Mouse (Mus musculus) thymus, adult 2 months (tissue): ENCODE data around the gene Sirt7.

Experiments used
- CTCF ChIP-seq: fragments of 200-500 bp; IDR thresholded peaks from 2 replicates; pipeline ENCODE4 v1.5.1; 2012; ENCODE audit warnings: mild to moderate bottlenecking, control low read depth, low read length, moderate library complexity, borderline replicate concordance; ENCODE audit not compliant: control insufficient read depth, poor library complexity, insufficient read depth; ENCODE audit errors: extremely low read depth
- POLR2A ChIP-seq: fragments of 200-500 bp; IDR thresholded peaks from 2 replicates; pipeline ENCODE4 v1.6.1; 2012; ENCODE audit warnings: mild to moderate bottlenecking, low read length, control low read depth, moderate library complexity; ENCODE audit not compliant: control insufficient read depth, poor library complexity, insufficient read depth; ENCODE audit errors: extremely low read depth

- TF ChIP-seq CTCF (no peak), POLR2A (no peak)
Observed at GRCm38 (mm10) chr11:120622805-120623204, 2.2 kb downstream of the Sirt7 start.
